Mouse (Mus musculus): ENCODE measurements around the gene Adamts17.

DNA sequence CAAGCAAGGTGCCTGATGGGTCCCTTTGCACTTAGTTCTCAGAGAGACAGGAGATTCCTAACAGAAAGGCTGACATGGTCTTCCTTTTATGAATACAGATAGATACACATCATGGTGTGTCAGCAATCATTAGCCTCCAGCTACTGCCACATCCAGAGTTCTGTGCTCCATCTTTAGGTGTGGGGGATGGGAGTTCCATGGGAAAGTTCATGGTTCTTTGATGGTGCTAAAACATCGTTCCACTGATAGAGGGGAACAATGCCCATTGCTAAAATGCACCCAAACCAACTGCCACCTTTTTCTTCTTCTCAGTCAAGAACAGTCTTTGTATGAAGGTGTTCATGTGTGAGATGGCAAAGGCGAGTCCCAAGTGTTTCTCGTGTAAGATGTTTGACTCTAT, 215.3 kb downstream of the Adamts17 start:
- TF ChIP-seq CTCF (IDR thresholded peaks at IDR 0.05; ENCODE audit: low read depth, low read length), result no peak
- no peak for TF ChIP-seq TAL1 (conservative IDR thresholded peaks at IDR 0.05; ENCODE audit: low read depth, low read length)
- no peak for TF ChIP-seq GATA1 (IDR thresholded peaks at IDR 0.05; ENCODE audit: borderline replicate concordance, low read length)
- no peak for TF ChIP-seq GATA2 (IDR thresholded peaks at IDR 0.05; ENCODE audit: borderline replicate concordance, low read depth, low read length)
